ENCODE assay signal across 8 mouse cellular contexts in genomic region chr7:130533316-130534260, GRCm38 (mm10). TPM values are rescaled to one million over a fixed set of nuclear protein-coding genes. Genes with fewer than 3 reads are reported as not detected.
DNase-seq lines count a peak whose midpoint lies in the region; ATAC-seq lines count a peak whose summit lies in the region.

No protein-coding gene starts in this region.

- H3K9me3 ChIP-seq in hindbrain, embryonic 12.5 days (replicated peaks): no peaks in the 10 kb centered on the region

- ATAC-seq in hindbrain, embryonic 12.5 days (ENCODE audit: low FRiP score): peak; percentile 60; the same call in 1 of the 2 replicates

- 50% methylated on average over 25 of the region's 25 CpGs for WGBS in hindbrain, embryonic 12.5 days

- H3K4me2 ChIP-seq in hindbrain, embryonic 12.5 days (replicated peaks): no peak overlapping the region

- peak; percentile 90 for DNase-seq in MN1 (ENCODE audit: low spot score)
- DNase-seq in cerebellum, adult 9-11 months: peak; percentile 84
- DNase-seq in frontal cortex, postnatal 14 days (ENCODE audit: low spot score in 2 of 2): peak; percentile 46 to 84
- DNase-seq in layer of hippocampus, postnatal 10 days (ENCODE audit: low spot score in 2 of 2): peak; percentile 96 to 97
- peak; percentile 94 for DNase-seq in lung, postnatal 10 days
- peak; percentile 81 for DNase-seq in ovary, postnatal 36 days (ENCODE audit: low spot score)
- peak; percentile 82 for DNase-seq in thymus, postnatal 14 days

- no peak overlapping the region for H3K27ac ChIP-seq in hindbrain, embryonic 12.5 days

- no peak overlapping the region for H3K4me3 ChIP-seq in hindbrain, embryonic 12.5 days

- H3K36me3 ChIP-seq in hindbrain, embryonic 12.5 days: peaks cover 52% of the 10 kb centered on the region

- H3K27me3 ChIP-seq in hindbrain, embryonic 12.5 days: no peaks in the 10 kb centered on the region

- H3K9ac ChIP-seq in hindbrain, embryonic 12.5 days: no peak overlapping the region

- no peaks in the 10 kb centered on the region for H3K4me1 ChIP-seq in hindbrain, embryonic 12.5 days

RNA-seq across cellular contexts. Expression of gene Ate1, which starts 13.4 kb away (rescaled TPM):
- 59.5 and 71.2 TPM in 2 replicates for polyA plus RNA-seq in hindbrain, embryonic 12.5 days (2016; fragmentation: Nextera tagmentation; extraction: Ambion mirVana)
- 10 to 100 TPM; 58.5 to 63.7 TPM for total RNA-seq in layer of hippocampus, postnatal 10 days (2021)

RNA-seq across cellular contexts. Expression of gene Nsmce4a, which starts 39.3 kb away (rescaled TPM):
- polyA plus RNA-seq in hindbrain, embryonic 12.5 days (2016; fragmentation: Nextera tagmentation; extraction: Ambion mirVana): 132 and 145 TPM in 2 replicates
- total RNA-seq in layer of hippocampus, postnatal 10 days (2021): 10 to 100 TPM; 34.4 to 36.9 TPM

RNA-seq across cellular contexts. Expression of gene Tacc2, which starts 43.6 kb away (rescaled TPM):
- polyA plus RNA-seq in hindbrain, embryonic 12.5 days (2016; fragmentation: Nextera tagmentation; extraction: Ambion mirVana): 69.4 and 75.5 TPM in 2 replicates
- 10 to 100 TPM; 91.9 to 95.2 TPM for total RNA-seq in layer of hippocampus, postnatal 10 days (2021)
